Mouse (Mus musculus) ES-E14 (cell line): Measurements from ENCODE around the gene Arhgap45.

ENCODE experiments used
- CHD2 ChIP-seq: IDR thresholded peaks from 2 replicates; pipeline ENCODE4 v1.6.1; 2014; ENCODE audit warnings: mild to moderate bottlenecking, low read depth, low read length, inconsistent platforms
- HCFC1 ChIP-seq: IDR thresholded peaks from 2 replicates; pipeline ENCODE4 v1.6.1; 2012; ENCODE audit warnings: low read length, inconsistent platforms, borderline replicate concordance; ENCODE audit not compliant: insufficient read depth
- MAFK ChIP-seq: IDR thresholded peaks from 2 replicates; pipeline ENCODE4 v1.6.1; 2014; ENCODE audit warnings: mild to moderate bottlenecking, low read depth, low read length, inconsistent platforms; ENCODE audit not compliant: insufficient read depth
- ZC3H11A ChIP-seq: IDR thresholded peaks from 2 replicates; pipeline ENCODE4 v1.6.1; 2012; ENCODE audit warnings: low read depth, mild to moderate bottlenecking, inconsistent platforms, low read length, borderline replicate concordance
- ZNF384 ChIP-seq: IDR thresholded peaks from 2 replicates; pipeline ENCODE4 v1.6.1; 2012; ENCODE audit warnings: low read depth, low read length, inconsistent platforms

DNA sequence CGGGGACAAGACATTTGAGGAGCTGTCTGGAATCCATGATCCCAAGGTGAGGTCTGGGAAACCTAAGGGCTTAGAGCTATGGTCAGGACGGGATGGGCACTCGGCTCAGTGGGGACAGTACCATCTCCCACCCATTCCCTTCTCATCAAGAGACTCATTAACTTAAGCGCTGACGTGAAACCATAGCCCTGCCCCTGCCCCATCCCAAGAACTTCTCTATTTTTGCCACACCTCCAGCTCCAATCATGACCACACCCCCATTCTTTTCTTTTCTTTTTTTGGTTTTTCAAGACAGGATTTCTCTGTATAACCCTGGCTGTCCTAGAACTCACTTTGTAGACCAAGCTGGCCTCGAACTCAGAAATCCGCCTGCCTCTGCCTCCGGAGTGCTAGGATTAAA is 41.8 kb upstream of the Arhgap45 start:
- TF ChIP-seq ZC3H11A (no peak), ZNF384 (no peak), MAFK (no peak), HCFC1 (no peak), CHD2 (no peak)
